Mouse (Mus musculus): ENCODE measurements around the gene Akr1b3. TPM values are rescaled to one million over a fixed set of nuclear protein-coding genes. Genes with fewer than 3 reads are reported as not detected.

Akr1b3 gene
- polyA plus RNA-seq (2015; fragmentation: Nextera tagmentation; extraction: Ambion mirVana), result 96.9 and 106 TPM in 2 replicates

DNA sequence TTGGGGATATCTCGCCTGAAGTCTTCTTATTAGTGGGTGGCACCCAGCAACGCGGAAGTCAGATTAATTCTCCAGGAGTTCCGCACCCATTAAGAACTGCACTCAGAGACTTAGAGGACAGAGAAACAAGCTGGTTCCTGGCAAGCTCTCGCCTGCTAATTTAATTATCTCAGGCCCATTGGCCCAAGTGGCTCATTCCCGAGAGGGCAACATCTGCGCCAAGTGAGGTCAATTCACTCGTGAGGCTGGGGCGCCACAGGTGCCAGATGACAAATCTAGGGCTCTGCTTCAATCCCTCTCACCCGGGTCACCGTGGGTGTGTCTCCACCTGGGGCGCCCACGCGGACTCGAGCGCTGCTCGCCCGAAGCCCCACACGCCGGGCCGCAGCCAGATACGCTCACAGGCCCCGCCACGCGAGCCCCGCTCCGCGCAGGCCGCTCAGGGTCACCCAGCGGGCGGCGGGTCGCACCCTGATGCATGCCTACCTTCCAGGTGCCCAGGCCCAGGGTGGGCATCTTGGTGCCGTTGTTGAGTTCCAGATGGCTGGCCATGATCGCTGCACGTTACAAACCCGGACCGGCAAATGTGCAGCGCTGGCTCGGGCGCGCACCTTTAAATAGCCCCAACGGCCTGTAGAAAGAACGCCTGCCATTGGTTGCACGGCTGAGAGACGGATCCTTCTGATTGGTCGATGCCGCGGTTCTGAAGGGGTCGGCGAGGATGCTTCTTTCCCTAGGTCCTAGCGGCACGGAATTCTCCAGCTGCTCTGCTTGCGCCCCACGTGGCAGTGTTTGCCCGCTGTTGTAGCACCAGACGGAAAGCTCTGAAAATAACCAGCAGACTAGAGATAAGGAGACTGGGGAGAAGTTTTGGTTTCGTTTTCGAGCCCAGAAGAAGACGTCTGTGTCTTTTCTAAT, at the start of gene Akr1b3:
TSS of gene Akr1b3 (minus strand) at position 625 of the 918 bp plus-strand sequence.
- peaks cover 3% of the 10 kb centered on the region for H3K4me1 ChIP-seq (ENCODE audit: insufficient read depth, low read depth, low read length)
- TF ChIP-seq CTCF (IDR thresholded peaks at IDR 0.05) (peak; percentile 72), EP300 (IDR thresholded peaks at IDR 0.05) (no peak)
- no peaks in the 10 kb centered on the region for H3K36me3 ChIP-seq (ENCODE audit: insufficient read depth, low read length)
- DNase-seq (ENCODE audit: low spot score), result peak; percentile 99
- peak; percentile 99 for ATAC-seq
- H3K27ac ChIP-seq (ENCODE audit: low read length), result peak within 1 kb of the TSS; percentile 43
- H3K9ac ChIP-seq (replicated peaks; ENCODE audit: low read depth), result peak within 1 kb of the TSS; percentile 58
- no peaks in the 10 kb centered on the region for H3K27me3 ChIP-seq (replicated peaks; ENCODE audit: insufficient read depth, low read length)
- peak within 1 kb of the TSS; percentile 81 for H3K4me2 ChIP-seq (replicated peaks; ENCODE audit: low read depth, low read length)
- peak within 1 kb of the TSS; percentile 62 for H3K4me3 ChIP-seq (ENCODE audit: low read depth, low read length)
- H3K9me3 ChIP-seq (ENCODE audit: low read length), result no peaks in the 10 kb centered on the region
- WGBS, result 2% methylated on average over 60 of the region's 60 CpGs

DNA sequence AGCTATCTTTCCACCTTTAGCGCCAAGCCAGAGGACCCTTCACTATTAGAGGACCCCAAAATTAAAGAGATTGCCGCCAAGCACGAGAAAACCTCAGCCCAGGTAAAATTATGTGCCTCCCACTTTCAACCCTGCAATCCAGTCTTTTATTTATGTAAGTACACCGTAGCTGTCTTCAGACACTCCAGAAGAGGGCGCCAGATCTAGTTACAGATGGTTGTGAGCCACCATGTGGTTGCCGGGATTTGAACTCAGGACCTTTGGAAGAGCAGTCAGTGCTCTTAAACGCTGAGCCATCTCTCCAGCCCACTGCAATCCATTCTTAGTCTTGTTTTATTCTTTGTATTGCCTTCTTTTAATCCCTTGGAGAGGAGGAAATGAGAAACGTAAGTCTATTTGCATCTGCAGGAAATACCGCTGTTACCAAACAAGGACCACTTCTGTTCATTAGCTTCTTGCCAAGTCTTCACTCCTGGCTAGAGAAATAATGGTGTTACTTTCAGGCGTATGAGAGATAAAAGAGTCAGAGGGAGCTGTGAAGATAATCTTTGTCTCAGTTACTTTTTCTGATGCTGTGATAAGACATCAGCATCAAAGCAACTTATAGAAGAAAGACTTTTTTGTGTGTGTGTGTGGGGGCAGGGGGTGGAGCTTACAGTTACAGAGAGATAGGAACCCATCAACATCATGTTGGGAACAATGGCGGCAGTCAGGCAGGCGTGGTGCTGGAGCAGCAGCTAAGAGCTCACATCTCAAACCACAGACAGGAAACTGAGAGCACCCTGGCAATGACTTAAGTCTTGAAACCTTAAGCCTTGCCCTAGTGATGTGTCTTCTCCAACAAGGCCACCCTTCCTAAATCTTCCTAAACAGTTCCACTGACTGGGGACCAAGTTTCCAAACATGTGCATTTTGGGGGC, 47.2 kb upstream of the Akr1b3 start:
- 75% methylated on average over 12 of the region's 12 CpGs for WGBS
- H3K36me3 ChIP-seq (ENCODE audit: insufficient read depth, low read length), result no peaks in the 10 kb centered on the region
- no peaks in the 10 kb centered on the region for H3K4me1 ChIP-seq (ENCODE audit: insufficient read depth, low read depth, low read length)
- no peak overlapping the region for H3K27ac ChIP-seq (ENCODE audit: low read length)
- TF ChIP-seq CTCF (IDR thresholded peaks at IDR 0.05) (peak; percentile 18; the same call in 1 of the 2 replicates), EP300 (IDR thresholded peaks at IDR 0.05) (no peak)
- H3K4me3 ChIP-seq (ENCODE audit: low read depth, low read length), result no peak overlapping the region
- DNase-seq (ENCODE audit: low spot score) (no peak), ATAC-seq (no peak)
- H3K9ac ChIP-seq (replicated peaks; ENCODE audit: low read depth), result no peak overlapping the region
- H3K27me3 ChIP-seq (replicated peaks; ENCODE audit: insufficient read depth, low read length), result no peaks in the 10 kb centered on the region
- no peaks in the 10 kb centered on the region for H3K9me3 ChIP-seq (ENCODE audit: low read length)
- H3K4me2 ChIP-seq (replicated peaks; ENCODE audit: low read depth, low read length), result no peak overlapping the region

DNA sequence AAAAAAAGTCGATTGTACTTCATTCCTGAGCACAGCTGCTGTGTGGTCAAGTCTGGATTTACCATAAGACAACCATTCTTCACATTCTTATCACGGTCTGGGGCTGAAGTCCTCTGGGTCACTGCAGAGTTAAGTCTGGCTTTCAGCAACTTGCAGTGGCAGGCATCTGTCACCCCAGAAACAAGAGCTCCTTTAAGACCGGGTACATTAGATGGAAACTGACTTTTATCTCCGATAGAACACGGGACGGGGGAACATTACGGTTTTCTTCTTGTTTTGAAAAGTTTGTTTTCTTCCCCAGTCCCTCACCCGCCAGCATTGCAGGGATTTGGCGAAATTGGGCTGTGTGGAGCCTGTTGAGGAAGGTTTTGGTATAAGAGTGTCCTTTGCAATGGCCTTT, 38.6 kb upstream of the Akr1b3 start:
- Histone ChIP-seq H3K4me3 (ENCODE audit: low read depth, low read length) (no peak overlapping the region), H3K27ac (ENCODE audit: low read length) (no peak overlapping the region), H3K27me3 (replicated peaks; ENCODE audit: insufficient read depth, low read length) (no peaks in the 10 kb centered on the region), H3K36me3 (ENCODE audit: insufficient read depth, low read length) (no peaks in the 10 kb centered on the region), H3K9ac (replicated peaks; ENCODE audit: low read depth) (no peak overlapping the region), H3K4me1 (ENCODE audit: insufficient read depth, low read depth, low read length) (no peaks in the 10 kb centered on the region), H3K9me3 (ENCODE audit: low read length) (no peaks in the 10 kb centered on the region), H3K4me2 (replicated peaks; ENCODE audit: low read depth, low read length) (no peak overlapping the region)
- 67% methylated on average over 9 of the region's 9 CpGs for WGBS
- DNase-seq (ENCODE audit: low spot score), result no peak
- TF ChIP-seq EP300 (IDR thresholded peaks at IDR 0.05), result no peak
- TF ChIP-seq CTCF (IDR thresholded peaks at IDR 0.05), result no peak
- ATAC-seq, result peak; percentile 19; the same call in 1 of the 2 replicates

GRCm38 (mm10) chr6:34355349-34355747, 38.1 kb upstream of the Akr1b3 start:
- Histone ChIP-seq H3K36me3 (ENCODE audit: insufficient read depth, low read length) (no peaks in the 10 kb centered on the region), H3K4me1 (ENCODE audit: insufficient read depth, low read depth, low read length) (no peaks in the 10 kb centered on the region), H3K4me2 (replicated peaks; ENCODE audit: low read depth, low read length) (no peak overlapping the region), H3K27me3 (replicated peaks; ENCODE audit: insufficient read depth, low read length) (no peaks in the 10 kb centered on the region), H3K4me3 (ENCODE audit: low read depth, low read length) (no peak overlapping the region), H3K9me3 (ENCODE audit: low read length) (no peaks in the 10 kb centered on the region), H3K27ac (ENCODE audit: low read length) (no peak overlapping the region), H3K9ac (replicated peaks; ENCODE audit: low read depth) (no peak overlapping the region)
- WGBS, result 42% methylated on average over 6 of the region's 6 CpGs
- TF ChIP-seq EP300 (IDR thresholded peaks at IDR 0.05) (0 out of 2 replicates have a peak, but pooled peaks have one; percentile 33), CTCF (IDR thresholded peaks at IDR 0.05) (peak; percentile 44)
- ATAC-seq, result peak; percentile 49; the same call in 1 of the 2 replicates
- DNase-seq (ENCODE audit: low spot score), result peak; percentile 55

DNA sequence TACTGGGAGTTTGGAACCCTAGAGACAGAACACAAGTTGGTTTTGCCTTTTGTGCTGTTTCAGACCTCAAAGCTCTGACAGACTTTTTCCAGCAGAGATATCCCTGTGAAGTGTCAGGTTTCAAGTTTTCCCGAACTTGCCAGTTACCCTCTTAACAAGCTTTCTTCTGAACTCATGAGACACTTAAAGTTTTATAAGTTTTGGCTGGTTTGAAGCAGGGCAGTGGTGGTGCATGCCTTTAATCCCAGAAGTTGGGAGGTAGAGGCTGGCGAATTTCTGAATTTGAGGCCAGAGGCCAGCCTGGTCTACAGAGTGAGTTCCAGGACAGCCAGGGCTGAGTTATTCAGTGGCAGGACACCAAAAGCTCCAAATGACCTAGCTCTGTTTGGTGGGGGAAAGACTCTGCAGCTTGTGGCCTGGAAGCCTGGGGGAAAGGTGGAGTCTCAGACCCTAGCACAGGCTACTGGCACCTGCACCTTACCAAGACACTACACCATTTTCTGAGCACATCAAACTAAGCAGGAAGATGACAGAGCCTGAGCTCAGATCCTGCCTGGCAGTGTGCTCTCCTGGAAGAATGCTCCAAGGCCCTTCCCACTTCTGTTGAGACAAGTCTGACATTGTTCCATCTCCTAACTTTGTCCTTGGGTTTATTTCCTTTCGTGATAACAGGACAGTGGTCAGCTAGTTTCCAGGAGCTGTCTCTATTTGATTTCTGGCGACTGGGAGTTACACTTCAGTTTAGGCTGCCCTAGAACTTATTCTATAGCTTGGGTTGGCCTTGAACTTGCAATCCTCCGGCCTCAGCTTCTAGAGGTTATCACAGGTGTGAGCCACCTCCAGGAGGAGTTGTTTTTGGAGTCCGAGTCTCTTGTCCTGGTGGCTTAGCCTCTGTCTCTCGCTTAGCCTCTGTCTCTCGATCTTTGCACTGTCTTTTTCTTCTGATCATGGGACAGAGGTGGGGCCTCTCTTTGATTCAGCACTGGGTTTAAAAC, 37.4 kb upstream of the Akr1b3 start:
- peak; percentile 7; the same call in 1 of the 2 replicates for ATAC-seq
- 53% methylated on average over 8 of the region's 8 CpGs for WGBS
- no peak for TF ChIP-seq CTCF (IDR thresholded peaks at IDR 0.05)
- no peak for TF ChIP-seq EP300 (IDR thresholded peaks at IDR 0.05)

More for the DNA sequence above, 37.4 kb upstream of the Akr1b3 start:
- H3K4me1 ChIP-seq (ENCODE audit: insufficient read depth, low read depth, low read length), result no peaks in the 10 kb centered on the region
- H3K9me3 ChIP-seq (ENCODE audit: low read length), result no peaks in the 10 kb centered on the region
- no peak overlapping the region for H3K4me3 ChIP-seq (ENCODE audit: low read depth, low read length)
- no peaks in the 10 kb centered on the region for H3K27me3 ChIP-seq (replicated peaks; ENCODE audit: insufficient read depth, low read length)
- no peak overlapping the region for H3K9ac ChIP-seq (replicated peaks; ENCODE audit: low read depth)
- DNase-seq (ENCODE audit: low spot score), result peak; percentile 19
- peak overlapping the region; percentile 51; the same call in 1 of the 2 replicates for H3K4me2 ChIP-seq (replicated peaks; ENCODE audit: low read depth, low read length)
- no peak overlapping the region for H3K27ac ChIP-seq (ENCODE audit: low read length)
- no peaks in the 10 kb centered on the region for H3K36me3 ChIP-seq (ENCODE audit: insufficient read depth, low read length)

Measured in lung, postnatal 0 days (tissue).